Mouse (Mus musculus): ENCODE measurements at regions not wholly inside any gene's neighbourhood (a gene's known extent, or its start where the extent isn't known, plus 50 kb on each side); places are given as distances from the start of the nearest gene placed in this dataset.

GRCm38 (mm10) chr5:111519059-111519458 lies 101.9 kb downstream of the Mn1 start:
- peak overlapping the region; percentile 93 for H3K27ac ChIP-seq (ENCODE audit: low read depth, low read length)
- ATAC-seq (replicated peaks; ENCODE audit: low FRiP score) (peak; percentile 46; the same call in 1 of the 2 replicates), DNase-seq (ENCODE audit: low spot score) (no peak)
- 76% methylated on average over 3 of the region's 3 CpGs for WGBS
- H3K9me3 ChIP-seq (ENCODE audit: control insufficient read depth, low read length): no peaks in the 10 kb centered on the region
- 0 out of 2 replicates have a peak overlapping the region, but pooled peaks have one; percentile 4 for H3K9ac ChIP-seq (ENCODE audit: low read length)
- no peak overlapping the region for H3K4me2 ChIP-seq (ENCODE audit: low read depth, low read length, severe bottlenecking)
- H3K27me3 ChIP-seq (ENCODE audit: control insufficient read depth, insufficient read depth, low read length): no peaks in the 10 kb centered on the region
- H3K4me1 ChIP-seq (replicated peaks; ENCODE audit: control insufficient read depth, insufficient read depth, low read length): peaks cover 11% of the 10 kb centered on the region
- H3K4me3 ChIP-seq (ENCODE audit: low read depth, low read length): no peak overlapping the region
- no peaks in the 10 kb centered on the region for H3K36me3 ChIP-seq (ENCODE audit: control insufficient read depth, insufficient read depth, low read length)

DNA sequence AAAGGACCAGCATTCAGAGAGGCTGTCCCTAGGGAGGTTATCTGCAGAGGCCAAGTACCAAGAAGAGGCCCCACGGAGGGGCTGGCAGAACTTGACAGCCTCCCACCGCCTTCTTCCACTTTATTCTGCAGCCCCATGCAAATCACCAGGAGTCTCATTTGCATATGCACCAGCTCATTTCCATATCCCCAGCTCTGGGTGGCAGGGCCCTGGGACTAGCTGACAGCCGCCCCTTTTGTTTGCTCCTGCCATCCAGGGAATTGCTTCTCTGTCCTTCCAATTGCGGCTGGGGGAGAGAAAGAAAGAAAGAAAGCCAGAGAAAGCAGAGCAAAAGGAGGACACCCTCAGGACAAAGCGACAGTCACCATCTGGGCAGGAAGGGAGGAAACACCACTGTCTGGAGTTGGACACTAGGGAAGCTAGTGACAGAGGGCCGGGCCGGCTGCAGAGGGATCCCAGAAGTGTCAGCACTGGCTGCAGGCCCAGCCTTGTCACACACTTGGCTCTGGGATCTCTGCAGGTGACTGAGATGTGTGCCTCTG lies 102.4 kb downstream of the Mn1 start:
- Histone ChIP-seq H3K4me3 (ENCODE audit: low read depth, low read length) (no peak overlapping the region), H3K4me1 (replicated peaks; ENCODE audit: control insufficient read depth, insufficient read depth, low read length) (peaks cover 11% of the 10 kb centered on the region), H3K4me2 (ENCODE audit: low read depth, low read length, severe bottlenecking) (0 out of 2 replicates have a peak overlapping the region, but pooled peaks have one; percentile 1), H3K9ac (ENCODE audit: low read length) (peak overlapping the region; percentile 41), H3K27ac (ENCODE audit: low read depth, low read length) (peak overlapping the region; percentile 93), H3K27me3 (ENCODE audit: control insufficient read depth, insufficient read depth, low read length) (no peaks in the 10 kb centered on the region), H3K9me3 (ENCODE audit: control insufficient read depth, low read length) (no peaks in the 10 kb centered on the region), H3K36me3 (ENCODE audit: control insufficient read depth, insufficient read depth, low read length) (no peaks in the 10 kb centered on the region)
- ATAC-seq (replicated peaks; ENCODE audit: low FRiP score): peak; percentile 87
- peak; percentile 80 for DNase-seq (ENCODE audit: low spot score)
- 12% methylated on average over 7 of the region's 7 CpGs for WGBS

DNA sequence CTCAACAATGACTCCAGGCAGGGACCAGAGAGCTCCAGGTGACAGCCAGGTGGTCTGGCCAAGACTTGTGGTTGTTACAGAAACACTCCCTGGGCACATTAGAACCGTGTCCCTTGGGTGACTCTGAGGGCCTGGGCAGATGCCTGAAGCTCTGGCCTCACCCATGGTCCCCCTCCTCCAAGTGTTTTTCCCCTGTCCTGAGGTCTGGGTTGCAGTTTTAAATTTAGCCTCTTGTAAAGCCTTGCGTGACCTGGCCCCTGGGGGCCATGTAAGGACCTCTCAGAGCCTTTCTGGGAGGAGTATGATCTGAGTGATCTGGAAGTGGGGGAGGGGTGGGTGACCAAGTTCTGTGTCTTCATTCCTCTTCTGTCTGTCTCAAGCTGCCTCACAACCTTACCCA lies 104.7 kb downstream of the Mn1 start:
- ATAC-seq (replicated peaks; ENCODE audit: low FRiP score) (no peak), DNase-seq (ENCODE audit: low spot score) (no peak)
- Histone ChIP-seq H3K4me3 (ENCODE audit: low read depth, low read length) (no peak overlapping the region), H3K27ac (ENCODE audit: low read depth, low read length) (no peak overlapping the region), H3K27me3 (ENCODE audit: control insufficient read depth, insufficient read depth, low read length) (no peaks in the 10 kb centered on the region), H3K9ac (ENCODE audit: low read length) (no peak overlapping the region), H3K9me3 (ENCODE audit: control insufficient read depth, low read length) (no peaks in the 10 kb centered on the region), H3K4me1 (replicated peaks; ENCODE audit: control insufficient read depth, insufficient read depth, low read length) (peaks cover 9% of the 10 kb centered on the region), H3K36me3 (ENCODE audit: control insufficient read depth, insufficient read depth, low read length) (no peaks in the 10 kb centered on the region), H3K4me2 (ENCODE audit: low read depth, low read length, severe bottlenecking) (no peak overlapping the region)
- WGBS: 80% methylated on average over 2 of the region's 2 CpGs

GRCm38 (mm10) chr5:111522586-111522985 lies 105.4 kb downstream of the Mn1 start:
- WGBS: 65% methylated on average over 7 of the region's 7 CpGs
- Histone ChIP-seq H3K4me3 (ENCODE audit: low read depth, low read length) (no peak overlapping the region), H3K4me2 (ENCODE audit: low read depth, low read length, severe bottlenecking) (no peak overlapping the region), H3K4me1 (replicated peaks; ENCODE audit: control insufficient read depth, insufficient read depth, low read length) (peaks cover 9% of the 10 kb centered on the region), H3K9me3 (ENCODE audit: control insufficient read depth, low read length) (no peaks in the 10 kb centered on the region), H3K36me3 (ENCODE audit: control insufficient read depth, insufficient read depth, low read length) (no peaks in the 10 kb centered on the region), H3K9ac (ENCODE audit: low read length) (no peak overlapping the region), H3K27me3 (ENCODE audit: control insufficient read depth, insufficient read depth, low read length) (no peaks in the 10 kb centered on the region), H3K27ac (ENCODE audit: low read depth, low read length) (no peak overlapping the region)
- DNase-seq (ENCODE audit: low spot score) (no peak), ATAC-seq (replicated peaks; ENCODE audit: low FRiP score) (no peak)

- H3K4me1 ChIP-seq (replicated peaks; ENCODE audit: control insufficient read depth, insufficient read depth, low read length): peaks cover 22% of the 10 kb centered on the region
- no peaks in the 10 kb centered on the region for H3K9me3 ChIP-seq (ENCODE audit: control insufficient read depth, low read length)
- no peaks in the 10 kb centered on the region for H3K27me3 ChIP-seq (ENCODE audit: control insufficient read depth, insufficient read depth, low read length)
- no peak overlapping the region for H3K4me3 ChIP-seq (ENCODE audit: low read depth, low read length)
- DNase-seq (ENCODE audit: low spot score): no peak
- 90% methylated on average over 10 of the region's 10 CpGs for WGBS
- H3K4me2 ChIP-seq (ENCODE audit: low read depth, low read length, severe bottlenecking): no peak overlapping the region
- H3K36me3 ChIP-seq (ENCODE audit: control insufficient read depth, insufficient read depth, low read length): no peaks in the 10 kb centered on the region
- H3K27ac ChIP-seq (ENCODE audit: low read depth, low read length): no peak overlapping the region
- ATAC-seq (replicated peaks; ENCODE audit: low FRiP score): no peak
- H3K9ac ChIP-seq (ENCODE audit: low read length): no peak overlapping the region
Measured at GRCm38 (mm10) chr5:111527741-111528140, 110.6 kb downstream of the Mn1 start.

DNA sequence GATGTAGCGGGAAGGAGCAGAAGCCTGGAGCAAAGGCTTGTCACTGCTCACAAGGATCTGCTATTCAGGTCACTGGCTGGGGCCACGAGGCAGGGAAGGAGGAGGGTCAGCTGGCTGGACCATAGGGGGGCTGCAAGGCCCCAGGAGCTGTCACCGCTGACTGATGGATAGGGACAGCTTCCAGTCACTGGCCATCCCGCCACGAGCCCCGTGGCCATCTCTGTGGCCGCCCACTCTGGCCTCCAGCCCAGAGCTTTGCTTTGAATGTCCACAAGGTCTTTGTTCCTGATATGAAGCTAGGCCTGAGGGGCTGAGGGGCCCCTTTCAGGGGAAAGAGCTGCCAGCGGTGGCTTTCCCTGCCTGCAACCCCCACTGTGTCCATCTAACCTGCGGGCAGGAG lies 111.9 kb downstream of the Mn1 start:
- ATAC-seq (replicated peaks; ENCODE audit: low FRiP score): 0 out of 2 replicates have a peak, but pooled peaks have one; percentile 30

DNA sequence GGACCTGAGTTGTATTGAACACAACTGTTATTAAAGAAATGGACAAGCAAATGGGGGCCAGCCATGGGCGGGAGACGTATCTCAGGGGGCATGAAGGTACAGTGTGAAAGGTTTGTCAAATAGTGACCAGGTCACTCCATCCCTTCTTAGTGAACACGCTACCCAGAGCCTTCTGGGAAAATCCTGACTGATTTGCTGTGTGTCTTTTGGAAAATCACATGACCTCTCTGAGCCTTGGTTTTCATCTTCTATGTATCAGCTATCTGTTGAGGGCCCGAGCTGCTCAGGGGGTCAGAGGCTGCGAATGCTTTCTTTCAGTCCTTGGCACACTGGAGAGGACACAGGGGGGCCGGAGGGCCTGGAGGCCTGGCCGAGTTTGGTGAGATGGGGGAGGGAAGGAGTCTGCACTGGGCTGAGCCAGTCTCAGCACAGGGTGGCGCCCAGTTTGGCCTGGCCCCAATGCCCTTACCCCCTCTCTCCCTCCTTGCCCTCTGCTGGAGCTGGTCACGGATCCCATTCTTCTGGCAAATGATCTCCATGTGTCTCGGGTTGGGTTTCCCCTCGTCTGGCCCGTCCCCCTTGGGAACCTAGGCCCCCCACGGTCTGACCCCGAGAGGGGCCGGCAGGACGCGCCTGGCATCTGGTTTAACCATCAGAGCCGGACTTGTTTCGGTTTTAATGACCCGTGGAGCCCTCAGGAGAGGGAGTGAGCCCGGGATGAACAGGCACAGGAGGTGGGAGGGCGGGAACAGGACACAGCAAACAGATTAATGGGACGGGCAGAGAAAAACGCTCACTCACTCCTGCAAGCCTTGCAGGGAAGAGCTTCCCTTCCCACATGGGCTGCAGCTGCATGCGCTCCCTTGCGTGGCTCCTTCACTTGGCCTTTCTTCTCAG lies 113.7 kb downstream of the Mn1 start:
- DNase-seq (ENCODE audit: low spot score) (peak; percentile 68), ATAC-seq (replicated peaks; ENCODE audit: low FRiP score) (peak; percentile 38)
- Histone ChIP-seq H3K27me3 (ENCODE audit: control insufficient read depth, insufficient read depth, low read length) (no peaks in the 10 kb centered on the region), H3K4me3 (ENCODE audit: low read depth, low read length) (no peak overlapping the region), H3K9me3 (ENCODE audit: control insufficient read depth, low read length) (no peaks in the 10 kb centered on the region), H3K4me1 (replicated peaks; ENCODE audit: control insufficient read depth, insufficient read depth, low read length) (peaks cover 25% of the 10 kb centered on the region), H3K27ac (ENCODE audit: low read depth, low read length) (peak overlapping the region; percentile 31; the same call in 1 of the 2 replicates), H3K36me3 (ENCODE audit: control insufficient read depth, insufficient read depth, low read length) (no peaks in the 10 kb centered on the region), H3K9ac (ENCODE audit: low read length) (peak overlapping the region; percentile 48), H3K4me2 (ENCODE audit: low read depth, low read length, severe bottlenecking) (peak overlapping the region; percentile 31; the same call in 1 of the 2 replicates)
- 17% methylated on average over 26 of the region's 26 CpGs for WGBS

More for the DNA sequence above, 111.9 kb downstream of the Mn1 start:
- H3K9me3 ChIP-seq (ENCODE audit: control insufficient read depth, low read length): no peaks in the 10 kb centered on the region
- WGBS: 5% methylated on average over 9 of the region's 9 CpGs
- H3K9ac ChIP-seq (ENCODE audit: low read length): peak overlapping the region; percentile 41
- H3K27me3 ChIP-seq (ENCODE audit: control insufficient read depth, insufficient read depth, low read length): no peaks in the 10 kb centered on the region
- H3K4me1 ChIP-seq (replicated peaks; ENCODE audit: control insufficient read depth, insufficient read depth, low read length): peaks cover 22% of the 10 kb centered on the region
- no peak overlapping the region for H3K4me3 ChIP-seq (ENCODE audit: low read depth, low read length)
- peak overlapping the region; percentile 34; the same call in 1 of the 2 replicates for H3K27ac ChIP-seq (ENCODE audit: low read depth, low read length)
- H3K36me3 ChIP-seq (ENCODE audit: control insufficient read depth, insufficient read depth, low read length): no peaks in the 10 kb centered on the region
- DNase-seq (ENCODE audit: low spot score): peak; percentile 72
- no peak overlapping the region for H3K4me2 ChIP-seq (ENCODE audit: low read depth, low read length, severe bottlenecking)

DNA sequence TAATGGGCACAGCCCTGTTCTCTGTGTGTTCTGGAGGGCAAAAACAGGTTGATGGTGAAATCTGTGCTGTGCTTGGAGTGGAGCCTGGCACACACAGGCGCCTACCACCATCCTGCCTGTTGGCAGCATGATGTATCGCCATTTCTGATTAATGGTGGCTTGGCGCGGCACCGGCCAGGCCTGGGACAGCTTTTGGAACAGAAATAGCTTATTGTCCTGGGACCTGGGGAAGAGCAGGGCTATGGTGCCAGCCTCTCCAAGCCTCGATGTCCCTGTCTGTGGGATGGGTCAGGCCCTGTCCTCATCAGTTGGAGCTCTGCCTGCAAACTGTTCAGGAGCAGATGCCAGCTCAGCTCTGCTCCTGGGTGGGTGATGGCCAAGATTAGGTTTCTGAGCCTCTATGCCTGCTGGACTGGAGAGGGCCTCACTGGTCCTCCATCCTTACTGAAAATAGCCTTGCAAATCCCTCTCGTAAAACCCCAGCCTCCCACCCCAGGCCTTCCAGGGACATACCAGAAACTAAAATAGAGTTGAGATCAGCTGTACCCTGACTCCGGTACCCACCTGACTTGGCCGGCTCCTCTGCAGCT lies 115.4 kb downstream of the Mn1 start:
- no peak overlapping the region for H3K4me3 ChIP-seq (ENCODE audit: low read depth, low read length)
- 88% methylated on average over 9 of the region's 9 CpGs for WGBS
- no peak for DNase-seq (ENCODE audit: low spot score)
- H3K27ac ChIP-seq (ENCODE audit: low read depth, low read length): no peak overlapping the region
- no peak for ATAC-seq (replicated peaks; ENCODE audit: low FRiP score)
- H3K4me1 ChIP-seq (replicated peaks; ENCODE audit: control insufficient read depth, insufficient read depth, low read length): peaks cover 26% of the 10 kb centered on the region
- no peak overlapping the region for H3K9ac ChIP-seq (ENCODE audit: low read length)
- H3K9me3 ChIP-seq (ENCODE audit: control insufficient read depth, low read length): no peaks in the 10 kb centered on the region
- no peak overlapping the region for H3K4me2 ChIP-seq (ENCODE audit: low read depth, low read length, severe bottlenecking)
- no peaks in the 10 kb centered on the region for H3K27me3 ChIP-seq (ENCODE audit: control insufficient read depth, insufficient read depth, low read length)
- no peaks in the 10 kb centered on the region for H3K36me3 ChIP-seq (ENCODE audit: control insufficient read depth, insufficient read depth, low read length)

Measured in forebrain, embryonic 11.5 days (tissue).